Mouse (Mus musculus): ENCODE results near the gene Gna13. TPM values are rescaled to one million over a fixed set of nuclear protein-coding genes. Genes with fewer than 3 reads are reported as not detected.

The Gna13 gene
- 21.9 and 22.9 TPM in 2 replicates for polyA plus RNA-seq (2016; fragmentation: Nextera tagmentation; extraction: Ambion mirVana)

DNA sequence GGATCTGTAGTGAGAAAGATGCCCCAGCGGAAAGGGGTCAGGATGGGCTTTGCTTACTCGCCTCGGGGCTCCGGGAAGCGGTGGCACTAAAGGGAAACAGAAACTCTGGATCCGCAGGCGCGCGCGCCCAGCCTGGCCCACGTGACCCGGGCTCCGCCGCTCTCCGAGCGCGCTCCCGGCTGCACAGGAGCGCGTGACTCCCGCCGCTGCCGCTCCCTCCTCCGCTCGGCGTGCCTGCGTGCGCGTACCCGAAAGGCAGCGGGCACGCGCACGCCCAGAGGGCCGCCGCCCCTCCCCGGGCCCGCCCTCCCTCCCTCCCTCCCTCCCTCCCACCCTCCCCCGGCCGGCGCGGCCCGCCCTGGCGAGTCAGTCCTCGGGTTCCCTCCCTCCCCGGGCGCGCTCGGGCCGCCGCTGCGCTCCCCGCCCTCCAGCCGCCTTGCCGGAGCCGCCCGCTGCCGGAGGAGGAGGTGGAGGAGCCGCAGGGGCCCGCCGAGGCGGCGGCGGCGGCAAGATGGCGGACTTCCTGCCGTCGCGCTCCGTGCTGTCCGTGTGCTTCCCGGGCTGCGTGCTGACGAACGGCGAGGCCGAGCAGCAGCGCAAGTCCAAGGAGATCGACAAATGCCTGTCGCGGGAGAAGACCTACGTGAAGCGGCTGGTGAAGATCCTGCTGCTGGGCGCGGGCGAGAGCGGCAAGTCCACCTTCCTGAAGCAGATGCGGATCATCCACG is at the start of gene Gna13:
Gene Gna13 (plus strand): TSS at position 369 of the 728 bp plus-strand sequence.
- peaks cover 43% of the 10 kb centered on the region for H3K4me1 ChIP-seq
- under 1% methylated on average over 45 of the region's 89 CpGs for WGBS

DNA sequence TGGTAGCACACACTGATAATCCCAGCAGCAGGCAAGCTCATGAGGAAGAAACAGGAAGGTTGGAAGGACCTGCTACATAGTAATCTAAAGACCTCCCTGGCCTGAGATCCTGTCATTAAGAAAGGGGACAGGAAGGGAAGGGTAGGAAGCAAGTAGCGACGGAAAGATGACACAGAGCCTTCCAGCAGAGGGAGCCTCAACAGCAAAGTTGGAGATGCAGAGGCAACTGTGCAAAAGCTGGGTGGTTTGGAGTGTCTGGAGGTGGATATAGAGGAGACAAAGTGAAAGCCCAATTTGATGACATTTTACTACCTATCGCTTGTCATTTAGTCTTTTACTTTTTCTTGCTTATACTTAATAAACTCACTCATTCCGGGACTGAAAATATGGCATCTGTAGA is 45.7 kb upstream of the Gna13 start:
- H3K27me3 ChIP-seq, result peaks cover 14% of the 10 kb centered on the region; the same call in 1 of the 2 replicates
- no peak for ATAC-seq (ENCODE audit: low FRiP score)
- WGBS, result 39% methylated on average over 4 of the region's 4 CpGs
- H3K4me1 ChIP-seq, result no peaks in the 10 kb centered on the region
- no peak overlapping the region for H3K27ac ChIP-seq
- H3K36me3 ChIP-seq, result no peaks in the 10 kb centered on the region
- H3K4me2 ChIP-seq (replicated peaks), result no peak overlapping the region
- no peak overlapping the region for H3K4me3 ChIP-seq
- no peak overlapping the region for H3K9ac ChIP-seq
- 0 out of 2 replicates have a peak, but pooled peaks cover 2% of the 10 kb centered on the region for H3K9me3 ChIP-seq (replicated peaks)

More for the DNA sequence above, at the start of gene Gna13:
- Histone ChIP-seq H3K36me3 (peaks cover 16% of the 10 kb centered on the region), H3K4me2 (replicated peaks) (peak within 1 kb of the TSS; percentile 68), H3K9me3 (replicated peaks) (no peaks in the 10 kb centered on the region), H3K27ac (peak within 1 kb of the TSS; percentile 98), H3K27me3 (no peaks in the 10 kb centered on the region; the same call in 1 of the 2 replicates), H3K4me3 (peak within 1 kb of the TSS; percentile 88), H3K9ac (peak within 1 kb of the TSS; percentile 91)
- peak; percentile 81 for ATAC-seq (ENCODE audit: low FRiP score)

DNA sequence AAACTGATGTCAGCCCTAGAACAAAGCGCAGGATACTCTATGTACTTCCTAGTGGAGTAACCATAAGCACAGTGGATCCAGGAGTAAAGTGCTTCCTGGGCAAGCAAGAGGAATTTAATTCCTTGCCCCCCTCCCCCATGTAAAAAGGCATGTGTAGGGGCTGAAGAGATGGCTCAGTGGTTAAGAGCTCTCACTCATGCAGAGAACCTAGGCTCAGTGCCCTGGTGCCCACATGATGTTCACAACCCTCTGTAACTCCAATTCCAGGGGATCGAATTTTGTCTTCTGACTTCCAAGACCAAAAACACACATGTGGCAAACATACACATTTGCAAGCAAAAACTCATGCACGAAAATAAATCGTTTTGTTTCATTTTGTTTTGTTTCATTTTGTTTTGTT is 43.2 kb upstream of the Gna13 start:
- Histone ChIP-seq H3K4me1 (no peaks in the 10 kb centered on the region), H3K27ac (no peak overlapping the region), H3K27me3 (peaks cover 7% of the 10 kb centered on the region; the same call in 1 of the 2 replicates), H3K9ac (no peak overlapping the region), H3K36me3 (no peaks in the 10 kb centered on the region), H3K4me2 (replicated peaks) (no peak overlapping the region), H3K4me3 (no peak overlapping the region), H3K9me3 (replicated peaks) (0 out of 2 replicates have a peak, but pooled peaks cover 2% of the 10 kb centered on the region)
- no peak for ATAC-seq (ENCODE audit: low FRiP score)
- 89% methylated on average over 4 of the region's 4 CpGs for WGBS

DNA sequence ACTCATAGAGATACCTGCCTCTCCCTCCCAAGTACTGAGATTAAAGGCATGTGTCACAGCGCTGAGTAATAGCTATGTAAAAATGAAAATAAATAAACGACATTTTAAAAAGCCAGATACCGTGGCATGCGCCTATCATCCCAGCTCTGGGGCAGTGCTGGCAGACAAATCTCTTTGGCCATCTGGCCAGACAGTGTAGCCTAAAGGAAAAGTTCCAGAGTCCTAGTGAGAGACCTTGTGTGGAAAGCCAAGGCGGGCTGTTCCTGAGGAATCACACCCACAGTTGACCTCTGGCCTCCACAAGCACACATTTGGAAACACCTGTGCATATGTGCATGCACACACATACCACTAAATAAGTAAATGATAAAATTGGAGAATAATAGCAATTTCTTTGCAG is 42.7 kb upstream of the Gna13 start:
- no peak overlapping the region for H3K4me3 ChIP-seq
- no peak overlapping the region for H3K27ac ChIP-seq
- 0 out of 2 replicates have a peak, but pooled peaks cover 2% of the 10 kb centered on the region for H3K9me3 ChIP-seq (replicated peaks)
- no peak overlapping the region for H3K9ac ChIP-seq
- H3K27me3 ChIP-seq, result peaks cover 5% of the 10 kb centered on the region; the same call in 1 of the 2 replicates
- no peaks in the 10 kb centered on the region for H3K36me3 ChIP-seq
- H3K4me1 ChIP-seq, result no peaks in the 10 kb centered on the region
- ATAC-seq (ENCODE audit: low FRiP score), result no peak
- WGBS, result 91% methylated on average over 5 of the region's 5 CpGs
- H3K4me2 ChIP-seq (replicated peaks), result no peak overlapping the region

DNA sequence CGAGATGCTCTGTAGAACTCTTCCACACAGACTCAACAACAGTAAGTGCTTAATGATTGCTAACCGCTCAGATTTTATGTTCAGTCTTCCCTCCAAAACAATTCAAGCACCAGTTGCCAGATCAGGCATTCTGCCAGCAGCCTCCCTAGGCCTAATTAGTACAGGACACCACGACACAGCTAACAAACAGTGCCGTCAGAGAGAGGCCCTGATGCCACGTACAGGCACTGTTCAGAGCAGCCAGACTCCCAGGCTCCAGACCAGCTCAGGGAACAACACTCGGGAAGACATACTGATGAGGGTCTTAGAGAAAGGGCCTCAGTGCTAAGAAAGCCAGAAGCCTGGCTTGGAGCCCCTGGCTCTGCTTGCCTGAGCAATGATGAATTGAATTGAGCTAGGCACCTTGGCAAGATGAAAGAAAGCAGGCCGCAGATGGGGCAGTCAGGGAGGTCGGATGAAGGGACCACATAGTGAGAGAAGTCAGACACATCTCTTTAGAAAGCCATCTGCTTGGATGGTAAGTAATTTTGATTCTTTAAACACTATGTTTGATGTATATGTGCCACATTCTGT is 42.2 kb upstream of the Gna13 start:
- Histone ChIP-seq H3K9me3 (replicated peaks) (0 out of 2 replicates have a peak, but pooled peaks cover 2% of the 10 kb centered on the region), H3K4me1 (no peaks in the 10 kb centered on the region), H3K4me3 (no peak overlapping the region), H3K4me2 (replicated peaks) (no peak overlapping the region), H3K27ac (0 out of 2 replicates have a peak overlapping the region, but pooled peaks have one; percentile 30), H3K36me3 (no peaks in the 10 kb centered on the region), H3K9ac (0 out of 2 replicates have a peak overlapping the region, but pooled peaks have one; percentile 13), H3K27me3 (no peaks in the 10 kb centered on the region)
- ATAC-seq (ENCODE audit: low FRiP score), result peak; percentile 29; the same call in 1 of the 2 replicates
- 37% methylated on average over 8 of the region's 8 CpGs for WGBS

DNA sequence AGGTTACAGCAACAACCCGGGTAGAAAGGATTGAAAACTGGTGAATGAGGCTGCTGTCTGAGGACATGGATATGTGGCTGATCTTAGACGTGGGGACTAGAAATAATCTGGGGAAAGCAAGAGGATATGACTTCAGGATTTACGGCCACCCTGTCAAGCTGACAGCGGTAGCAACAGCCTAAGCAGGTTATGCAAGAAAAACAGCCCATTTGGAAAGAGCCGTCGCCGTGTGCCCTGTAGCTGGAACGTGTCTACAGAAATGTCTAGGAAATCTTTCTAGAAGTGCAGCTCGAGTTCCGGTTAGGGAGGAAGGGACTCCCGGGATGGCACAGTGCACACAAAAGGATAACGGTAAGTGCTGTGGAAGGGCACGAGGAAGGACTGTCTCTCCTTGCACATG is 36.4 kb upstream of the Gna13 start:
- no peaks in the 10 kb centered on the region for H3K36me3 ChIP-seq
- 0 out of 2 replicates have a peak, but pooled peaks cover 2% of the 10 kb centered on the region for H3K9me3 ChIP-seq (replicated peaks)
- H3K4me2 ChIP-seq (replicated peaks), result no peak overlapping the region
- H3K27me3 ChIP-seq, result no peaks in the 10 kb centered on the region
- WGBS, result 83% methylated on average over 13 of the region's 13 CpGs
- no peak overlapping the region for H3K27ac ChIP-seq
- no peak overlapping the region for H3K9ac ChIP-seq
- ATAC-seq (ENCODE audit: low FRiP score), result no peak
- H3K4me1 ChIP-seq, result peaks cover 5% of the 10 kb centered on the region
- no peak overlapping the region for H3K4me3 ChIP-seq

DNA sequence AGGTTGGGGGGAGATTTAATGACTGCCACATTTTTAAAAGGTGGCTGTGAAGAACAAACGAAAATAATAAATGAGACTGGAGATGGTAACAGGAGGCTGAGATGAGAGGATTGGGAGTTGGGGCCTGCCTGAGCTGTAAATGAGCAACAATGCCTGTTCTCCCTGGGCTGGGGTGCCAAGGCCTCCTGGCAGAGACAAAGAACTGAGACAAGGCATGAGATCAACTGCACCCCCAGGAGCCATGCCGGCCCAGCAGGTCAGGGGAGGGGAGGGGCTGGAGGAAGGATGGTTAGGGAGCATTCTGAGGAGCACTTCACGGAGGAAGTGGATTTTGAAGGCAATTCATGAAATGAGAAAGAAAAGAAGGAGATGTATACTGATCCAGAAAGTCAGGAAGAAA is 35.2 kb upstream of the Gna13 start:
- Histone ChIP-seq H3K9ac (no peak overlapping the region), H3K27me3 (no peaks in the 10 kb centered on the region), H3K4me3 (no peak overlapping the region), H3K27ac (no peak overlapping the region), H3K4me2 (replicated peaks) (no peak overlapping the region), H3K36me3 (no peaks in the 10 kb centered on the region), H3K4me1 (peaks cover 9% of the 10 kb centered on the region), H3K9me3 (replicated peaks) (no peaks in the 10 kb centered on the region)
- no peak for ATAC-seq (ENCODE audit: low FRiP score)
- WGBS, result 28% methylated on average over 3 of the region's 3 CpGs

DNA sequence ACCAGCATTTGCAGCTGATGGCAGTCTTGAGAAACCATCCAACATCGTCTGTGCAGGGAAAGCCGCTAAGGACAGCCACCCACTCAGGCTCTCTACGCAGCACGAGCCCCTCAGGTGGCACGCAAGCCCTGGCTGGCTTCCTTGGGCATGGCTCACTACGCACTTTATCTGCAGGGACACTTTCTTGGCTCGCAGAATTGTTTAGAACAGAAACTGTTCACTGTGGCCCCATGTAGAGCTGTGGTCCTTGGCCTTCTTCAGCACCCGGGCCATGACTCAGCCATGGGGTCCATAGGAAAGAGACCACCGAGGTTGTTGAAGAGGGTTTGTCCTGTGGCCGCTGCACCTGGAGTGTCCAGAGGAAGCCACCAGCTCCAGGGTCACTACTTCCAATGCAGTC is 34.7 kb upstream of the Gna13 start:
- H3K9ac ChIP-seq, result no peak overlapping the region
- H3K4me2 ChIP-seq (replicated peaks), result no peak overlapping the region
- ATAC-seq (ENCODE audit: low FRiP score), result no peak
- H3K4me3 ChIP-seq, result no peak overlapping the region
- H3K27me3 ChIP-seq, result no peaks in the 10 kb centered on the region
- no peaks in the 10 kb centered on the region for H3K36me3 ChIP-seq
- no peaks in the 10 kb centered on the region for H3K9me3 ChIP-seq (replicated peaks)
- H3K27ac ChIP-seq, result no peak overlapping the region
- peaks cover 9% of the 10 kb centered on the region for H3K4me1 ChIP-seq
- 89% methylated on average over 10 of the region's 10 CpGs for WGBS

DNA sequence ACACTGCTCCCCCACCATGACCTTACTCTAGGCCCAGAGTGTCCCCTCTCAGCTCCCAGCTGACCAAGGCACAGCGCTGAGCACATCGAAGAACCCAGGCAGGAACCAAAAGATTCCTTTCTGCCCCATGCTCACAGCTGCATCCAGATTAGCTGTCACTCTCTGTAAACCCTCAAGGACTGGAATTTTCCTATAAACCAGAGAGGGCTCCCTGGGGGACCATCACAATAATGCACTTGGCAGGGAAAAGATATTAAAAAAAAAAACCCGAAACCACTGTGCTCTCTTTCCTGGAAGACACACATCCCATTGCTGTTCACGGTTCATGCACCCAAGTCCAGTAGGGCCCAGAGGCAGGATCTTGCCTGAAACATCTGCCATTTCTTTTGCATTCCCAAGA is 33.3 kb upstream of the Gna13 start:
- 55% methylated on average over 4 of the region's 4 CpGs for WGBS
- ATAC-seq (ENCODE audit: low FRiP score), result no peak

DNA sequence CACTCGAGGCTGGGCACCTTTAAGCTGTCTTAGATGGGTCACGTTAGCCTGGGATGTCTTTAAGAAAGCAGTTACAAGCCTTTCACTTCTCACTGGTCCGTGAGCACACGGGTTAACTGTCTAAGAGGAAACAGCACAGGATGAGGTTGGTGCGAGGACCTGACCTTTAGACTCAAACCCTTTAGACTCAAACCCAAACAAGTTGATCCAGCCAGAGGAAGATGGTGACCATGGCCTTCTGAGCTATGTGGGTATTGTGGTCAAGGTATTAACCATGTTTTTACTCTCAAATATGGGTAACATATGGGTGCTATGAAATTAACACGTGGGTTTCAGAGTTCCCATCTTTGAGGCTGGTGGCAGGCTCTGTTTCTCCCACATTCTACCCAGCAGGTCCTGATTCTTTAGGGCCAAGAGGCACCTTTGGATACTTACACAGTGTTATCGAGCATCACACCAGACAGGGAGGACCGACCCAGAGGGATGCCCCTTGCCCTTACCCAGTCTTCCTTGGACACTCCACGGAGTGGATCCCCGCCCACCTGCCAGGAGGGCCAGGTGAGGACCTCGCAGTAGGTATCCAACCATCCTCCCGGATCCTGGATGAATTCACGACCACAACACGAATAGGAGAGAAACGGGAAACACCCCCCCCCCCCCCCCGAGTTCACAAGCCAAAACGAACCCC is 31.8 kb upstream of the Gna13 start:
- H3K36me3 ChIP-seq, result no peaks in the 10 kb centered on the region
- ATAC-seq (ENCODE audit: low FRiP score), result peak; percentile 59
- no peak overlapping the region for H3K9ac ChIP-seq
- no peaks in the 10 kb centered on the region for H3K27me3 ChIP-seq
- peak overlapping the region; percentile 7; the same call in 1 of the 2 replicates for H3K4me3 ChIP-seq
- H3K4me2 ChIP-seq (replicated peaks), result peak overlapping the region; percentile 49
- no peaks in the 10 kb centered on the region for H3K9me3 ChIP-seq (replicated peaks)
- peaks cover 9% of the 10 kb centered on the region for H3K4me1 ChIP-seq
- H3K27ac ChIP-seq, result no peak overlapping the region
- 33% methylated on average over 17 of the region's 17 CpGs for WGBS

More for the DNA sequence above, 33.3 kb upstream of the Gna13 start:
- H3K4me2 ChIP-seq (replicated peaks), result no peak overlapping the region
- H3K9ac ChIP-seq, result no peak overlapping the region
- H3K27me3 ChIP-seq, result no peaks in the 10 kb centered on the region
- no peak overlapping the region for H3K4me3 ChIP-seq
- H3K9me3 ChIP-seq (replicated peaks), result no peaks in the 10 kb centered on the region
- H3K36me3 ChIP-seq, result no peaks in the 10 kb centered on the region
- H3K27ac ChIP-seq, result no peak overlapping the region
- peaks cover 9% of the 10 kb centered on the region for H3K4me1 ChIP-seq

DNA sequence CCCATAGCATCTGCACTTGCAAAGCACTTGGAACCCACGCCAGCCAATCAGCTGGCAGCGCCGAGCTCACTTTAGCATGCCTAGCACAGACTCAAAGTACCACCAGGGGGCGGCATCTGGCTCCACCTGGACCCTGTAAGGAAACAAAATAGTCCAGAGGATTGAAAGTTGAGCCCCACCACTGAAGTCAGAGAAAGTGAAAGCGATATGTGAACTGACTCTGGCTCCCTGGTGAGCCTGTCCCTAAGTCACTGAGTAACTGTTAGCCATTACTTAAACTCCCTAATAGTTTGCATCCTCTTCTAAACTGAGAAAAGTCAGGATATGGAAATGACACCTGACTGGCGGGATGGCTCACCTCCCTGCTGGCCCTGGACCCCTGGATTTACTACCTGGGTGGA is 31.2 kb upstream of the Gna13 start:
- H3K27ac ChIP-seq, result no peak overlapping the region
- H3K4me1 ChIP-seq, result peaks cover 9% of the 10 kb centered on the region
- peak overlapping the region; percentile 49 for H3K4me2 ChIP-seq (replicated peaks)
- H3K36me3 ChIP-seq, result no peaks in the 10 kb centered on the region
- no peaks in the 10 kb centered on the region for H3K9me3 ChIP-seq (replicated peaks)
- peak overlapping the region; percentile 7; the same call in 1 of the 2 replicates for H3K4me3 ChIP-seq
- ATAC-seq (ENCODE audit: low FRiP score), result peak; percentile 90
- H3K27me3 ChIP-seq, result no peaks in the 10 kb centered on the region
- WGBS, result 8% methylated on average over 6 of the region's 6 CpGs
- no peak overlapping the region for H3K9ac ChIP-seq

DNA sequence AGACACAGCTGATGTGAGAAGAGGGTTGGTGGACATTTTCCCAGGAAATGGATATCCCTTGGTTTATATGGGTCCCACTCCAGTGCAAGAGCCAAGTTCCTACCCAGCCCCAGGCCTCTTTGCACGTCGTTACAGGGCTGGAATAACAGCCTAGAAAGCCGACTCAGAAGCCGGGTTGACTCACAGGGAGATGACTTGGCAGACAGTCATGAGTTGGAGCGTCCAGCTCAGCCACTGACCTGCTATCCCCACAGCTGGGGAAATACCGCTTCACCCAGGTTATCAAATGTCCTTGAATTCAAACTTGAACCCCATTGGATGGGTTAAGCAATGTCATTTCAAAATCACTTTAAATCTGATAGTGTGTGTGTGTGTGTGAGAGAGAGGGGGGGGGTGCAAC is 29.9 kb upstream of the Gna13 start:
- no peak for ATAC-seq (ENCODE audit: low FRiP score)
- Histone ChIP-seq H3K27ac (no peak overlapping the region), H3K4me2 (replicated peaks) (no peak overlapping the region), H3K27me3 (no peaks in the 10 kb centered on the region), H3K9me3 (replicated peaks) (no peaks in the 10 kb centered on the region), H3K4me3 (no peak overlapping the region), H3K9ac (no peak overlapping the region), H3K36me3 (no peaks in the 10 kb centered on the region), H3K4me1 (peaks cover 9% of the 10 kb centered on the region)
- WGBS, result 80% methylated on average over 6 of the region's 6 CpGs
